Mouse (Mus musculus) left cerebral cortex, postnatal 14 days (tissue): ENCODE data around the gene Mrpl23. TPM values are rescaled to one million over a fixed set of nuclear protein-coding genes. Genes with fewer than 3 reads are reported as not detected.

Source experiments
- DNase-seq, 2 experiments: peaks; one replicate each; pipeline ENCODE4 v3.0.0; 2021 to 2022; ENCODE audit warnings: low spot score in 2 of 2, mixed read lengths in 1 of 2
- intact Hi-C: fragments of 180-260 bp; cut with DNase I; formaldehyde crosslinking; loops from one replicate; pipeline ENCODE4 v1.15.1; 2025
- total RNA-seq, 2 experiments: library from RNA; stranded (reverse); gene quantifications; 2 replicates each; pipeline ENCODE4 v1.2.3; 2021

Gene Mrpl23
- total RNA-seq, 2 experiments from 2014 or later = 4.1 to 8.0 TPM

DNA sequence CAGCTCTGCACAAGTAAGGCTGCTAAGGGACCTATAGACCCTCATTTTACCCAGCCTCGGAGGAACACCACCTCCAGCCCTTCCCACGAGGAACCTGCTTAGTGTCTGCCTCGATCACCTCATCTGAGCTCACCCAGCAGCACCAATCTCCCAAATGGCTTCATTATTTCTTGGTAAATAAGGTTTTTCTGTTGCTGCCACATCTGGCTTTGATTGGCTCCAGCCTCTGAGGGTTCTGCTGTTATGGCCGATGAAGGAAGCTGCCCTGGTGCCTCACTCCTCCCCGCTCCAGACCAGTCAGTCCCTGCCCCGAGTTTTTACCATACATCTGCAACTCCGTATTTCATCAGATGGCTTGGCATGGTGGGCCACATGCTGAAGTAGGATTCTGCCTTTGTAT lies 13.5 kb downstream of the Mrpl23 start:
- intact Hi-C loops = no loop called here

DNA sequence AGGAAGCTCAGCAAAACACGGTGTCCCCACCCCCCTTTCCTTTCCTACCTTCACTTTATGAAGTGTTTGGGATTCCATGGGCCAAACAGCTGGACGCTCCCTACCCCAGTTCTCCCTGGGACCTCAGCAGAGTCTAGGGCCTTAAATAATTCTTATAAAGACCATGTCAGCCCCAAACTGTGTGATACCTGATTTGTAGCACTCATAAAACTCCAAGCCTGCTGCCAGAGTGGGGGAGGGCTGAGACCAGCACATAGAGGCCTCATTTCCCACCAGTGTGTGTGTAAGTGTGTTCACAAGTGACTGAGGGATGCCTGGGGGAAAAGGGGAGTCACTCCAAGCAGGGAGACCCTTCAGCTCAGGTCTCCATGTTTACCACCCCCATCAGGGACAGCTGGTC lies 15.4 kb downstream of the Mrpl23 start:
- intact Hi-C loops = no loop called here

More for the DNA sequence above, 13.5 kb downstream of the Mrpl23 start:
- DNase-seq = no peak

DNA sequence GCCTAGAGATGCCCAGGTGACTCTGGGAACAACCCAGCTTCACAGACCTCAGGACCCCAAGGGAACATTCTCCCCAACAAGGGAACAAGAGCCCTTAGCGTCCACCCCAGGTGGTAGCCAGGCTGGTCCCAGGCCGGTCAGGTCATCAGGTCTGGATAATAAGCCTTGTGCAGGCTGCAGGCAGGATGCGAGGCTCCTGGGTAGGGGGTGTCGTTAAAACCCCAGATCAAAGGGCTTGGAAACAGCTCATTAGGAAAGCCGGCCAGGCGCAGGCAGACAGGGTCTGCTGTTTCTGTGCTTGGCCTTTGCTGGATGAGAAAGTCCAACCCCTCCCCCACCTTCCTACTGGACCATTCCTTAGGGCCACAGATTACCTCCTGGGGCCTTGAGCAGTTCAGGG lies 16.2 kb downstream of the Mrpl23 start:
- intact Hi-C loops = no loop called here
- no peak for DNase-seq

More for the DNA sequence above, 15.4 kb downstream of the Mrpl23 start:
- no peak for DNase-seq

DNA sequence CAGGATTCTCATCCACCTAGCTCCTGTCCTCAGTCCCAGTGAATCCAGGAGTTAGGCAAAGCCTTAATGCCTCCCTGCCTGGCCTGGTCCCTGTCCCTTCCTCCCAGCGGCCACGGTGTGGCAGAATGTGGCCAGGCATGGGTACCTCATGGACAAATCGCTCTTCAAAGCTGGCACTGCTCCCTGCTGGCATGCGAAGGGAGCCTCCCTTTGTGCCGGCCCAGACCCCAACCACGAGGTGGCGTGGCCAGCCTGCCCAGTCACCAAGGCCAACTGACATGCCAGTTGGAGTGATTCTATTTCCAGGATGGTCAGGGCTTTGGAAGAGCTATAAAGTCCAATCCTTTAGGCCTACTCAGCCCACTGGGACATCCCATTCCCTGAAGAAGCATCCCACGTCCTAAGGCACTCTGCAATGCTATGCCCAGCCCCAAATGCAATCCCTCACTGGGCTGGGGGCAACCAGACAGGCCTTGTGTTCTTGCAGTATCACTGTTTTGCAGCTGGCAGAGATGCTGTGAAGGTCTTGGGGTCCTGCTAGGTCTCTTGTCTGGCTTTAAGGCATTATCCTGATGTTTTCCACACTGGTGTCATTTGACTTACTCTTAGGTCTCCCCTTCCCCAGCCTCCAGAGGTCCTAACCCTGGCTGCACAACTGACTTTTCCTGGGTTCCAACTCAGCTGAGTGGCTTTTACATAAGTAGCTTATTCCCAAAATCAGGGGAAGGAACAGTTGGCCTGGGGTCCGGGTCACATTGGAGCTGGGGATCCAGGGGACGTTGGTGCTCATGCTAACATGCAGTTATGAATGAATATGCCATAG lies 17.7 kb downstream of the Mrpl23 start:
- intact Hi-C loops = no loop called here
- DNase-seq = no peak

DNA sequence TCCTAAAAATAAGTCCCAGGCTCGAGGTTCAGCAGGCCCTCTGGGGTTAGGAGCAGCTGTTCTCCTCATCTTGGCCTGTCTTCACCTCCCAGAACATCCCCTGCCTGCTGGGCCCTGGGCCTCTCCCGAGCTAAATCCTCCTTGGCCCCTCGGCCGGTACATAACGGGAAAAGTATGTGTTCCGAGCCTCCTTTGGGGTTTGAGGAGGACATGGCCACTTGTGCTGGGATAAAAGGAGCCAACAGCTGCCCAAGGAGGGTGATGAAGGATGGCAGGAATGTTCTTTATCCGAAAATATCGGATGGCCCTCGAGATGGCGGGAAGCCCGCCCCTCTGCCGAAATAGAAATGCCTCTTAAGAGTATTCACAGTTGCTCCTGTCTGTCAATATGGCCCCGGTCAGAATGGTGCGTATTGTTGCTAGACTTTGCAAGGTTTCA lies 18.5 kb downstream of the Mrpl23 start:
- intact Hi-C loops = no loop called here

DNA sequence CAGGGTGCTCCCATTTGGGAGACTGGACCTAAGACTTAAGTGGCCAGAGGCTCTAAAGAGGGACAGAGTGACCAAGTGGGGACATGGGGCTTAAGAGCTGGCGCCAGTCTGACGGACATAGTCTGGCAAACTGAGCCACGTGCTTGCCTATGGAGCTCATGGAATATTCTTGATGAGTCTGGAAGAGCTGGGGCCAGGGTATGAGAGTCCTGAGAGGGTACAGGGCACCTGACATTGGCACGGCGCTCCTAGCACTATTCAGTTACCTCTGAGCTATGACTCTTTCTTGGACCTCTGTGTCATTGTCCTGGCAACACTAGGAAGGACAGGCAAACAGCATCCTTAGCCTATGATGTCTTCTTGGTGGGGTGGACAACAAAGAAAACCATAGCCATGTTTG lies 19.2 kb downstream of the Mrpl23 start:
- intact Hi-C loops = no loop called here

More for the DNA sequence above, 18.5 kb downstream of the Mrpl23 start:
- no peak for DNase-seq

DNA sequence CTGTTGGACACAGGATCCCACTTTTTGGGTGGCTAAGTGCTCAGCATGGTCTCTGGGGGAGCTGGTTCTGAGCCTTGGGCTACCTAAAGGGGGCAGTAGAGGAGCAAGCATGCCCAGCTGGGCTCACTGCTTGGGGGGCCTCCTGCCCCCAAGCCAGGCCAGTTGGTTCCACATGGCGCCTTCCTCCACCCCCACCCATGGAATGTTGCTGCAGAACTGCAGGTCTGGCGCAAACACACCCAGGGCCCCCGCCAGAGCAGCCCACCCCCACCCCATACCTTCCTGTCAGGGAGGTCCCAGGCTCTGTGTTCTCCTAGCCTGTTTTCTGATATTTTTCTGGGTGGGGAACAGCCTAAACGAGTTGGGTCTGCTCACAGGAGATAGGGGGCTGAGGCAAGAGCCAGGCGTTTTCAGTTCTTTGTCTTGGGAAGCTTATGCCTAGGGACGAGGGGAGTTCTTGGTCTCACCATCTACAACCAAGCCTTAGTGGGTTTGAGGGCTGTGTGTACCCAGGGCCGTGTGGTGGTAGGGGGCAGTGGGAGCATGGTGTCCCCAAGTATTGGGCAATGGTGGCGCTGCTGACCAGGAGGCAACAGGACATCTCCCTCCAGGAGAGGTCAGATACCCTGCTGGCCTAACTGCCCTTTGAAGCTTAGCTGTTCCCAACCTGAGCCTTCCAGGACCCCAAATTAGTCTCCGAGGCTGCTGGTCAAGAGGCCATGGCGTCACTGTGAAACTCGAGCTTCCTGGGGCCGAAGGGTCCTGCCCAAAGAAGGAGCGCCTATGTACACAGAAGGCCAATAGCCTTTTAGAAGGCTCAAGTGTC lies 20.3 kb downstream of the Mrpl23 start:
- DNase-seq = no peak
- intact Hi-C loops = no loop called here

More for the DNA sequence above, 19.2 kb downstream of the Mrpl23 start:
- no peak for DNase-seq

DNA sequence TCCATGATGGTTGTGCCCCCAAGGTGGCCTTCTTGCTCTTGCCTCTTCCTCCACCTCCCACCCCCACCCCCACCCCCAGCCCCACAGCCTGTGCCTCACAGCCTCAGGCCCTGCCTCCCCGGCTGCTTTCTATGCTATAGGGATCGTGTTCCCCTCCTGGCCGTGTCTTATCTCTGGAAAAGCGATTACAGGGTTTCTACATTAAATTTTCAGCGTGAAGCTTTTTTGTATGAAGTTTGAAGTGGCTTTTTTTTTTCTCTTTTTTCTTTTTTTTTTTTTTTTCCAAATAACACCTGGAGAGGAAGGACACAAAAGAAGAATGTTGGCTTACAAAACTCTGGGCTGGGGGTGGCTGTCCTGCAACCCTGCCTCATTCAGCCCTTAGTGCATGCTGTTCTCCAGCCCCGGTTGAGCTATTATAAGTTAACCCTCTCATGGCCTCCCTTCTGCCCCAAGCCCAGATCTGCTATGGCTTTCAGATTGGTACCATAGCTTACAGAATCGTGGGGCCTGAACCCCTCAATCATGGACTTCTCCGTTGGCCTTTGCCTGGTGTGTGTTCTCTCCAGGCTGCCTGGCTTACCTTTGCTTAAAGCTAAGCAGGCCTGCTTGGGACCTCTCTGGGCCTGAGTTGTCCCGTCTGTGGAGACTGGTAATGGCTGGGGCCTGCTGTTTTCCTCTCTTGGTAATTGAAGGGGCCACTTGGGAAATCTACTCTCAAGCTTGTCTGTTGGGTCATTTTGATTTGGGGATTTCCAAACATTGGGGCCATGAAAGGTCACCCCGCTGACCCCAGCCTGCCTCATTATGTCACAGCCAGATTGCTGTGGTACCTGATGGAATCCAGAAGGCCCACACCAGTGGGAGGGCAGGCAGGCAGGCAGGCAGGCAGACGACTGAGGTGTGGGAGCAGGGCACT lies 21.2 kb downstream of the Mrpl23 start:
- intact Hi-C loops = no loop called here
- DNase-seq = no peak

DNA sequence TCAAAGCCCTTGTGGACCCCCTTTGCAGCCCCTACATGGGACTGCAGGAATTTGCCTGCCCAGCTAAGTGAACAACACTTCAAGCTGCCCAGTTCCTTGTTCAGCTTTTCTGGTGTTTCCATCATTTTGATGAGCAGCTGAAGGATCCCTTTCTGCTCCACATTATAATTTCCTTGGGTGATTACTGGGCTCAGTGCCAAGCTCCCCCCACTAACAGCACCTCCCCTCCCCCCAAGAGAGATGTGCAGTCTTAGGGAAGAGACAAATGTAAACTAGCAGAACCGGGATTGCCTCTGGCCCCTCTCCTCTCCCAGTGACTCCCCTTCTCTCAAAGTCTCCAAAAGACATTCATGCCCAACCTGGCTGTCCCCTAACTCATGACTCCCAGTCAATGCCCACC lies 22.1 kb downstream of the Mrpl23 start:
- intact Hi-C loops = no loop called here
- DNase-seq = peak in 1 of 2 experiments; percentile 25

DNA sequence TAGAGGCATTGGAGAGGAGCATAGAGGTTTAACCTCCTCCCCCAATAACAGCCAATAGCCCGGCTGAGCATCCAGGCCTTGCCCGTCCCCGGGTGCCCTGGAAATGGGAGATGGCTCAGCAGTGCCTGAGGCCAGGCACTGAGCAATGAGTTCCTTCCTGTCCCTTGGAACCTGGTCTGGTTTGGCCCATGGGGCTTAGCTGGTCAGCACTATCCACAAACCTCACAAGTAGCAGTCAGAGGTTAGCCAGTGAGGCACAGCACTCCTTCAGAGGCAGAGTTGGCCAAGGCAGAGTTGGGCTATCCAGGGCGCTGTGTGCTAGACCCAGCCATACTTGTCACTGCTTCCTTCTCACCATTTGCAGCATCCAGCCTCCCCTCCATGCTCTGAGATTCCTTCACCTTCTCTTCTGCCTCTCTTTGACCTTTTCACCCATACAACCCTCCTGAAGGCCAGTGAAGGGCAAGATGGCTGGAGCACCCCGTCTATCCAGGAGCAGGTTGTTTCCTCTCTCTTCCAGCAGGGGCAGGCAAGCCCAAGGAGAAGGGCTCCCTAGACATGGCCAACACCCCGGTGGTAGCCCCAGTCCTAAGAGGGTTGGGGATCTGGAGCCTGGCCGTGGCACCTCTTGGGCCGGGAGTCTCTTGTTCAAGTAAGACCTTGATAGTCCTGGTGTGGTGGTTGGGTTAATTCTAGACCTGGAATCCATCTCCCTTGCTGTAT lies 23.0 kb downstream of the Mrpl23 start:
- intact Hi-C loops = no loop called here
- DNase-seq = no peak

DNA sequence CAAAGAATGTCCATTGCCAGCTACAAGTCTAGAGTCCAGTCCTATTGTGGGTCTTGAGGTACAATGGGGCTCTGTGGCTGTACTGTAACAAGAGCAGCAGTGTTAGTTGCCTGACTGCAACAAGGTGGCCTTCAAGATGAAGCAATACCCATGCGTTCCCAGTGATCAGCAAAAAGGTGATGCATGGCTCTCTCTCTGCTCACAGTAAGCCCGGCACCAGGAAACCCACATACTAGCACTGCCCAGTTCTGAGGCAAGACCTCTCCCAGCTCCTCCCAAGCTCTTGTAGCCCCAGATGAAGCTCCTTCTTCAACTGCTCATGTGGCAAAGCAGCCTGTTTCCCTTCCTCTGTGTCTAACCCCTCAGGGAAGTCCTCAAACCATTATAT lies 23.6 kb downstream of the Mrpl23 start:
- no peak for DNase-seq
- intact Hi-C loops = no loop called here

DNA sequence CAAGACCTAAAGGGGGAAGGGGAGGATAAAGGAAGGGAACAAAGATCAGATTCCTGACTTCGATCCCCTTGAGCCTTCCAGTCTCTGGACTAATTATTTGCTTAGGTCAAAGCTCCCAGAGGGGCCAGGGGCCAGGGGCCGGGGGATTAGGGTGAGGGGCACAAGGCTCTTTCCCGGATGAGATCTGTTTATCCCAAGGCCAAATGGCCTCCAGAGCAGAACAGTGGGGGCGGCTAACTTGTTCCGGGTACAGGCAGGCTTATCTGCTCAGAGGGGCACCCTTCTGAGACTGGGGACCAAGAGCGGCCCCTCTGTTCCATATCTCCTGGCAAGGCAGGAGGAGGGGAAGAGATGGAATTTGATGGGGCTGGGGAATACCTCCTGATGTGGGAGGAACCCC lies 25.2 kb downstream of the Mrpl23 start:
- intact Hi-C loops = no loop called here
- DNase-seq = no peak

DNA sequence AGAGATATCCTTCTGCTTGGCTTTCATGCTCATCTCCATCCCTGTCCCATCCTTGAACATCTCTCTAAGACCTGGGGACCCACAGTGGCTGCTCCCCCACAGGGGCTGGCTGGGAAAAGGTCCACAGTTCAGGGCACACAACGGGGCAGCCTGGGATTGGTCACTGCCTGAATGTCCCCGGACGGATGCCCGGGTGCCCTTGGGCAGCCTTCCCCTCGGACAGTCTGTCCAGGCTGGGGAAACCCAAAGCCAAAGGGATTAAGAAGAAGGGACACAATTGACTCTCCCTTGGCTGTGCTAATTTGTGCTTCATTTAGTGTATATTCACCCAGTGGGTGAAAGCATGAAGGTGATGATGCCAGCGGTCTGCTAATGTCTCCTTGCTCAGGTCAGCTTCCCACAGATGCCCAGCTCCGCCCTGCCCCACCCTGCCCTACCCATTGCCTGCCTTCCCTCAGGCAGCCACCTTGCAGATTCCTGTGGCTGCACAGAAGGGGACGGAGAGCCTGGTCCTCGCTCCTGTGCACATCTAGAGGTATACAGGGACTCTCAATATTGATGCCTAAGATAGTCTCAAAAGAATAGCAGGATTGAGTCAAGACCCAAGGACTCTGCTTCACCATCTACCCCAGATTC lies 26.1 kb downstream of the Mrpl23 start:
- intact Hi-C loops = no loop called here

DNA sequence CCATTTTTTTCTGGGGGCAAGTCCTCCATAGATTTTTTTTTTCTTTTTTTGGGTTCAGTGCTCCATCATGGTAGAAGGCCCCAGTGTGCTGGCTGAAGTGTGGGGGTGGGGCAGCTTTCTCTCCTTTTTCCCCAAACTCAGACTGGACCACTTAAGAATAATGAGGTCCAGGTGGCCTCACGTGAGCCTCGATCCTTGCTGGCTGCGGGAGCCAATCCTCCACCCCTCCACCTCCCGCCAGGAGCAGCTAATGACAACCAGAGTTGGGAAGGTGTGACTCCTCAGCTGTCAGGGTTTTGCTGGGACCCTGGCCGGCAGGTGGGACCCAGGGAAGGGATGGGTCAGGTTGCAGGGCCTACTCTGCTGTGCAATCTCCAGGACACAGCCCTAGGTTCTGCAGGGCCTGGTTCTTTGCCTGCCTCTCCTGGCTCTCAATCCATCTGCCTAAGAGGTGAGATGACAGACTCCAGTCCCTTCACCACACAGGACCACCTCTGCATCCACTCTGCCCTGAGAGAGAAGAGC lies 27.2 kb downstream of the Mrpl23 start:
- intact Hi-C loops = no loop called here

More for the DNA sequence above, 26.1 kb downstream of the Mrpl23 start:
- no peak for DNase-seq

DNA sequence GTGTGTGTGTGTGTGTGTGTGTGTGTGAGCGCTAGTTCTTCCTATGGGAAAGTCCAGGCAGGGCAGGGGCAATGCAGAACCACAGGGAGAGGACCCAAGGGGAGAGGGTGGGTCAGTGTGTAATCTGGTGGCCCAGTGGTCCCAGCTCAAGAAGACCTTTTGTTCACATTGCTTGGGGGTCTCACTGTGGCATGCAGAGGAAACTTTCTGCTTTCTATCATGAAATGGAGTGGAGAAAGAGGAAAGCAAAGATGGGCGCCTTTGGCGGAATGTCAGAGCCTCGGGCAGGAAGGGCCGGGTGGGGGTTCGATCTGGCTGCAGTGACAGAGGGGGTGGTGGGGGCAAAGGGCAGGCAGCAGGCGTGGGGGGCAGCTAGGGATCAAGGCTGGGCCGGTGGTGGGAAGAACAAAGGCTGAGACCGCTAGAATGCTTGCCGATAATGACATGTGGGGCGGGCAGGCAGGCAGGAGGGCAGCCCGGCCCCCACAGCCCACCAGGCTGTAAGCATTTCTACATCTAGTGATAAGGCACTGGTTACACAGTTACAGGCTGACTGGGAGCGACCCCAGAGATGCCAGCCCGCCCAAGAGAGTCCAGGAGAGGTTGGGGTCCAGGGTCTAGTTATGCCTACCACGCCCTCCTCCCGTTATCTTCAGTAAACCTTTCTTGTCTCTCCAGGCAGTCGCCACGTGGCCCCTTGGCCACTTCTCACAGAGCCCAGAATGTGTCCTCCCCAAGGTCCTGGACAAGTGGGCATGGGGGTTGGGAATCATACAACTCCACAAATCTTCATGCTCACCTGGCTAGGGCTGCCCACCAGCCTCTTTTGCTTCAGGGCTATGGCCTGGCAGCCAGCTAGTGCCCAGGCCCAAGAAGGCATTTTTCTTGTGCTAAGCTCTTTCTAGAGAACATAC lies 28.7 kb downstream of the Mrpl23 start:
- DNase-seq = no peak
- intact Hi-C loops = no loop called here

More for the DNA sequence above, 27.2 kb downstream of the Mrpl23 start:
- DNase-seq = no peak

DNA sequence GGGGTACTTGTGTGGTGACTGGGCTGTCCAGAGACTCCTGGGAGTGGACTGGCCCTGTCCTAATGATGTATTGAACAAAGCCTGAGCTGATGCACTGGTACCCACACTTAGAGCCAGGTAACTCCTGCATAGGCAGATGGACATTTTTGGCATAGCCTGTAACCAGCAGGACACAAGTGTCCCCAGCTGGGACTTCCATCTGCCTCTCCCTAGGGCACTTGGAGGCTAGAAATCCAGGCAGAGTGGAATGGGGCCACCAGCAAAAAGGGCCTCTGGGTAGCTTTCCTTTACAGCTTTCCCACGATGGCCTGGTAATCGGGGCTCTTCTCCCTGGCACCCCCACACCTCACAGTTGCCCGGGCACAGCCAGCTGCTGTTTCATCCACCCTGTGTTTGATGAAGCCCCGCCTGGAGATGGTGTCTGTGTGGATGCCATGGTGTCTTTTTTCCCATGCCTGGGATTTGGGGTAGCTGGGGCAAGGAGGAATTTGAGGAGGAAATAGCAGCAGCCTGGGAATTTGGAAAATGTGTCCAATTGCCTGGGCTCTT lies 29.4 kb downstream of the Mrpl23 start:
- DNase-seq = no peak
- intact Hi-C loops = no loop called here

DNA sequence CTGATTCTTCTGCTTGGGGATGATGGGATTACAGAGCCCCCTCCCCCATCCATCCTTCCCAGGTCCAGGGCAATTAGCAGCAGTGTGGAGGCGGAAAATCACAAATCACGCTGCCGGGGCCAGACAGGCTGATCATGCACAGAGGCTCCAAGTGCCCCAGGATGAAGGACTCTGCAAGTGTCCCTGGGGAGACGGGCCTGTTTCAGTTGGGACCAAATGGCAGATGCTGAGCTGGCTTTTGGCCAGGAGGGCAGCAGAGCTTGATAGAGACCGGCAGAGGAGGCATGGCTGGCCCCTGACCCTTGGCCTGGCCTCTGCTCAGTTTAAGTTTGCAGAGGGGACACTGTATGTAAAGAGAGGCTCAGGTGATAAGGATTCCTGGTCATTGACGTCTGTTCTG lies 30.7 kb downstream of the Mrpl23 start:
- intact Hi-C loops = no loop called here
- DNase-seq = no peak
